Mouse (Mus musculus) thymus, adult 2 months (tissue): Measurements from ENCODE around the gene Cdc25b. TPM values are rescaled to one million over a fixed set of nuclear protein-coding genes. Genes with fewer than 3 reads are reported as not detected.

Experiments used
- DNase-seq: peaks from one replicate; pipeline ENCODE4 v3.0.0; 2021
- H3K27ac ChIP-seq: fragments of 200-500 bp; 2 replicates; pipeline ENCODE4 v1.5.1; 2012; ENCODE audit warnings: low read length, control low read depth; ENCODE audit not compliant: control insufficient read depth, insufficient read depth
- H3K27me3 ChIP-seq: fragments of 200-500 bp; 2 replicates; pipeline ENCODE4 v1.6.1; 2012; ENCODE audit warnings: mild to moderate bottlenecking, low read length, moderate library complexity, mixed read lengths; ENCODE audit not compliant: control insufficient read depth, insufficient read depth
- H3K36me3 ChIP-seq: fragments of 200-500 bp; 2 replicates; pipeline ENCODE4 v1.6.1; 2012; ENCODE audit warnings: mild to moderate bottlenecking, low read length, moderate library complexity; ENCODE audit not compliant: control insufficient read depth, insufficient read depth
- H3K4me1 ChIP-seq: fragments of 200-500 bp; replicated peaks from 2 replicates; pipeline ENCODE4 v1.6.1; 2012; ENCODE audit warnings: low read length; ENCODE audit not compliant: control insufficient read depth, insufficient read depth
- H3K4me3 ChIP-seq: fragments of 200-500 bp; 2 replicates; pipeline ENCODE4 v1.5.1; 2012; ENCODE audit warnings: mild to moderate bottlenecking, low read length, control low read depth, moderate library complexity; ENCODE audit not compliant: control insufficient read depth, insufficient read depth
- CTCF ChIP-seq: fragments of 200-500 bp; IDR thresholded peaks from 2 replicates; pipeline ENCODE4 v1.5.1; 2012; ENCODE audit warnings: mild to moderate bottlenecking, control low read depth, low read length, moderate library complexity, borderline replicate concordance; ENCODE audit not compliant: control insufficient read depth, poor library complexity, insufficient read depth; ENCODE audit errors: extremely low read depth
- POLR2A ChIP-seq: fragments of 200-500 bp; IDR thresholded peaks from 2 replicates; pipeline ENCODE4 v1.6.1; 2012; ENCODE audit warnings: mild to moderate bottlenecking, low read length, control low read depth, moderate library complexity; ENCODE audit not compliant: control insufficient read depth, poor library complexity, insufficient read depth; ENCODE audit errors: extremely low read depth
- WGBS: fragments of 180-500 bp; shearing (Covaris S2); methylation state at CpG from one replicate; pipeline ENCODE4 v1.1.7; 2018; 5-methylcytosine and 5-hydroxymethylcytosine counted together
- polyA plus RNA-seq: library from polyadenylated mRNA; depleted of rRNA; stranded (reverse); fragments of >200 nt; gene quantifications from 2 replicates; pipeline ENCODE4 v1.2.3, GENCODE M21; 2012

The Cdc25b gene
- polyA plus RNA-seq, 1 experiment = 121 TPM

GRCm38 (mm10) chr2:131141336-131141986 lies 45.3 kb upstream of the Cdc25b start:
- Histone ChIP-seq H3K36me3 (no peaks in the 10 kb centered on the region), H3K27ac (no peak overlapping the region), H3K4me1 (no peaks in the 10 kb centered on the region), H3K4me3 (no peak overlapping the region), H3K27me3 (no peaks in the 10 kb centered on the region)
- TF ChIP-seq POLR2A (no peak), CTCF (no peak)
- 96% methylated on average over 8 of the region's 8 CpGs for WGBS
- no peak for DNase-seq

- peak; percentile 67 for DNase-seq
- TF ChIP-seq CTCF (peak; percentile 65; the same call in 1 of the 2 replicates), POLR2A (no peak)
- Histone ChIP-seq H3K27ac (no peak overlapping the region), H3K4me3 (no peak overlapping the region), H3K27me3 (no peaks in the 10 kb centered on the region), H3K4me1 (no peaks in the 10 kb centered on the region), H3K36me3 (no peaks in the 10 kb centered on the region; the same call in 1 of the 2 replicates)
- 57% methylated on average over 18 of the region's 18 CpGs for WGBS
Observed at GRCm38 (mm10) chr2:131142592-131142991, 44.2 kb upstream of the Cdc25b start.

GRCm38 (mm10) chr2:131143007-131143780 lies 43.6 kb upstream of the Cdc25b start:
- H3K4me1 ChIP-seq = no peaks in the 10 kb centered on the region
- H3K27ac ChIP-seq = no peak overlapping the region
- 93% methylated on average over 22 of the region's 22 CpGs for WGBS
- no peak overlapping the region for H3K4me3 ChIP-seq
- H3K36me3 ChIP-seq = no peaks in the 10 kb centered on the region; the same call in 1 of the 2 replicates
- no peaks in the 10 kb centered on the region for H3K27me3 ChIP-seq
- no peak for TF ChIP-seq POLR2A
- DNase-seq = no peak

GRCm38 (mm10) chr2:131145121-131145520 lies 41.6 kb upstream of the Cdc25b start:
- no peaks in the 10 kb centered on the region for H3K4me1 ChIP-seq
- WGBS = 90% methylated on average over 13 of the region's 13 CpGs

GRCm38 (mm10) chr2:131145536-131145935 lies 41.2 kb upstream of the Cdc25b start:
- Histone ChIP-seq H3K4me1 (no peaks in the 10 kb centered on the region), H3K36me3 (no peaks in the 10 kb centered on the region; the same call in 1 of the 2 replicates), H3K27me3 (no peaks in the 10 kb centered on the region), H3K27ac (no peak overlapping the region), H3K4me3 (no peak overlapping the region)
- WGBS = 99% methylated on average over 2 of the region's 2 CpGs
- DNase-seq = no peak
- TF ChIP-seq POLR2A = no peak
- TF ChIP-seq CTCF = no peak

More at GRCm38 (mm10) chr2:131145121-131145520, 41.6 kb upstream of the Cdc25b start:
- no peak for DNase-seq
- Histone ChIP-seq H3K27me3 (no peaks in the 10 kb centered on the region), H3K36me3 (no peaks in the 10 kb centered on the region; the same call in 1 of the 2 replicates), H3K27ac (no peak overlapping the region), H3K4me3 (no peak overlapping the region)
- TF ChIP-seq POLR2A (no peak), CTCF (no peak)

- WGBS = 90% methylated on average over 21 of the region's 21 CpGs
- no peak for DNase-seq
- H3K4me3 ChIP-seq = no peak overlapping the region
- no peak overlapping the region for H3K27ac ChIP-seq
- no peaks in the 10 kb centered on the region for H3K27me3 ChIP-seq
- no peaks in the 10 kb centered on the region for H3K4me1 ChIP-seq
- TF ChIP-seq POLR2A (no peak), CTCF (no peak)
- H3K36me3 ChIP-seq = no peaks in the 10 kb centered on the region; the same call in 1 of the 2 replicates
Observed at GRCm38 (mm10) chr2:131146193-131147042, 40.3 kb upstream of the Cdc25b start.
